Mouse (Mus musculus): ENCODE measurements around the gene H2al2a. TPM values are rescaled to one million over a fixed set of nuclear protein-coding genes. Genes with fewer than 3 reads are reported as not detected.

The H2al2a gene
- polyA plus RNA-seq, 1 experiment from 2014 or later: not detected

- Histone ChIP-seq H3K4me3 (ENCODE audit: control insufficient read depth in 1 of 2, insufficient read depth in 1 of 2, low read depth in 1 of 2, low read length in 2 of 2) (peak overlapping the region in 1 of 2 experiments; percentile 47; a peak in 1 of 4 replicates), H3K9me3 (ENCODE audit: control insufficient read depth, low read length) (no peaks in the 10 kb centered on the region), H3K27ac (replicated peaks in 1 of 2; ENCODE audit: control insufficient read depth in 1 of 2, insufficient read depth in 1 of 2, low read depth in 2 of 2, low read length in 2 of 2) (no peak overlapping the region), H3K4me2 (ENCODE audit: low read length) (peak overlapping the region; percentile 81), H3K4me1 (ENCODE audit: control insufficient read depth in 2 of 2, insufficient read depth in 2 of 2, low read length in 2 of 2) (peaks cover 9 to 16% of the 10 kb centered on the region in 2 experiments), H3K27me3 (ENCODE audit: control insufficient read depth, insufficient read depth, low read length) (no peaks in the 10 kb centered on the region), H3K36me3 (ENCODE audit: control insufficient read depth, insufficient read depth, low read length) (no peaks in the 10 kb centered on the region), H3K9ac (ENCODE audit: low read length) (peak overlapping the region; percentile 80)
- ATAC-seq (ENCODE audit: insufficient number of reproducible peaks, insufficient read depth, low FRiP score, low read depth): no peak
- WGBS: 69% methylated on average over 5 of the region's 5 CpGs
Observed at GRCm38 (mm10) chr2:18032538-18032895, 35.8 kb upstream of the H2al2a start.

- Histone ChIP-seq H3K27ac (replicated peaks in 1 of 2; ENCODE audit: control insufficient read depth in 1 of 2, insufficient read depth in 1 of 2, low read depth in 2 of 2, low read length in 2 of 2) (peak overlapping the region in 1 of 2 experiments; percentile 2; a peak in 1 of 4 replicates), H3K4me3 (ENCODE audit: control insufficient read depth in 1 of 2, insufficient read depth in 1 of 2, low read depth in 1 of 2, low read length in 2 of 2) (peak overlapping the region; percentile 46 to 47), H3K27me3 (ENCODE audit: control insufficient read depth, insufficient read depth, low read length) (no peaks in the 10 kb centered on the region), H3K9ac (ENCODE audit: low read length) (peak overlapping the region; percentile 80), H3K9me3 (ENCODE audit: control insufficient read depth, low read length) (no peaks in the 10 kb centered on the region), H3K4me2 (ENCODE audit: low read length) (peak overlapping the region; percentile 81), H3K36me3 (ENCODE audit: control insufficient read depth, insufficient read depth, low read length) (no peaks in the 10 kb centered on the region), H3K4me1 (ENCODE audit: control insufficient read depth in 2 of 2, insufficient read depth in 2 of 2, low read length in 2 of 2) (peaks cover 6 to 14% of the 10 kb centered on the region in 2 experiments)
- WGBS: 2% methylated on average over 27 of the region's 34 CpGs
- ATAC-seq (ENCODE audit: insufficient number of reproducible peaks, insufficient read depth, low FRiP score, low read depth): no peak
Observed at GRCm38 (mm10) chr2:18031831-18032537, 35.2 kb upstream of the H2al2a start.

- H3K4me3 ChIP-seq (ENCODE audit: control insufficient read depth in 1 of 2, insufficient read depth in 1 of 2, low read depth in 1 of 2, low read length in 2 of 2): peak overlapping the region; percentile 46 to 47
- H3K4me2 ChIP-seq (ENCODE audit: low read length): peak overlapping the region; percentile 81
- no peaks in the 10 kb centered on the region for H3K36me3 ChIP-seq (ENCODE audit: control insufficient read depth, insufficient read depth, low read length)
- H3K9me3 ChIP-seq (ENCODE audit: control insufficient read depth, low read length): no peaks in the 10 kb centered on the region
- no peaks in the 10 kb centered on the region for H3K27me3 ChIP-seq (ENCODE audit: control insufficient read depth, insufficient read depth, low read length)
- H3K9ac ChIP-seq (ENCODE audit: low read length): peak overlapping the region; percentile 80
- ATAC-seq (ENCODE audit: insufficient number of reproducible peaks, insufficient read depth, low FRiP score, low read depth): no peak
- 4% methylated on average over 26 of the region's 26 CpGs for WGBS
- H3K27ac ChIP-seq (replicated peaks in 1 of 2; ENCODE audit: control insufficient read depth in 1 of 2, insufficient read depth in 1 of 2, low read depth in 2 of 2, low read length in 2 of 2): peak overlapping the region in 1 of 2 experiments; percentile 2; a peak in 1 of 4 replicates
- H3K4me1 ChIP-seq (ENCODE audit: control insufficient read depth in 2 of 2, insufficient read depth in 2 of 2, low read length in 2 of 2): peaks cover 8 to 14% of the 10 kb centered on the region in 2 experiments
Observed at GRCm38 (mm10) chr2:18031271-18031821, 34.6 kb upstream of the H2al2a start.

GRCm38 (mm10) chr2:18030581-18030980 is 33.8 kb upstream of the H2al2a start:
- 58% methylated on average over 8 of the region's 8 CpGs for WGBS
- no peak for ATAC-seq (ENCODE audit: insufficient number of reproducible peaks, insufficient read depth, low FRiP score, low read depth)
- Histone ChIP-seq H3K9me3 (ENCODE audit: control insufficient read depth, low read length) (no peaks in the 10 kb centered on the region), H3K27me3 (ENCODE audit: control insufficient read depth, insufficient read depth, low read length) (no peaks in the 10 kb centered on the region), H3K9ac (ENCODE audit: low read length) (0 out of 2 replicates have a peak overlapping the region, but pooled peaks have one; percentile 8), H3K36me3 (ENCODE audit: control insufficient read depth, insufficient read depth, low read length) (no peaks in the 10 kb centered on the region), H3K27ac (replicated peaks in 1 of 2; ENCODE audit: control insufficient read depth in 1 of 2, insufficient read depth in 1 of 2, low read depth in 2 of 2, low read length in 2 of 2) (no peak overlapping the region), H3K4me2 (ENCODE audit: low read length) (peak overlapping the region; percentile 81), H3K4me3 (ENCODE audit: control insufficient read depth in 1 of 2, insufficient read depth in 1 of 2, low read depth in 1 of 2, low read length in 2 of 2) (peak overlapping the region in 1 of 2 experiments; percentile 47; a peak in 1 of 4 replicates), H3K4me1 (ENCODE audit: control insufficient read depth in 2 of 2, insufficient read depth in 2 of 2, low read length in 2 of 2) (peaks cover 8 to 14% of the 10 kb centered on the region in 2 experiments)

- WGBS: 85% methylated on average over 7 of the region's 7 CpGs
- Histone ChIP-seq H3K9ac (ENCODE audit: low read length) (no peak overlapping the region), H3K4me1 (ENCODE audit: control insufficient read depth in 2 of 2, insufficient read depth in 2 of 2, low read length in 2 of 2) (peaks cover 8 to 14% of the 10 kb centered on the region in 2 experiments), H3K4me3 (ENCODE audit: control insufficient read depth in 1 of 2, insufficient read depth in 1 of 2, low read depth in 1 of 2, low read length in 2 of 2) (no peak overlapping the region), H3K9me3 (ENCODE audit: control insufficient read depth, low read length) (no peaks in the 10 kb centered on the region), H3K36me3 (ENCODE audit: control insufficient read depth, insufficient read depth, low read length) (no peaks in the 10 kb centered on the region), H3K27me3 (ENCODE audit: control insufficient read depth, insufficient read depth, low read length) (no peaks in the 10 kb centered on the region), H3K4me2 (ENCODE audit: low read length) (0 out of 2 replicates have a peak overlapping the region, but pooled peaks have one; percentile 96), H3K27ac (replicated peaks in 1 of 2; ENCODE audit: control insufficient read depth in 1 of 2, insufficient read depth in 1 of 2, low read depth in 2 of 2, low read length in 2 of 2) (no peak overlapping the region)
- ATAC-seq (ENCODE audit: insufficient number of reproducible peaks, insufficient read depth, low FRiP score, low read depth): no peak
Observed at GRCm38 (mm10) chr2:18029656-18030055, 32.9 kb upstream of the H2al2a start.

GRCm38 (mm10) chr2:18028140-18029021 is 31.6 kb upstream of the H2al2a start:
- Histone ChIP-seq H3K27ac (replicated peaks in 1 of 2; ENCODE audit: control insufficient read depth in 1 of 2, insufficient read depth in 1 of 2, low read depth in 2 of 2, low read length in 2 of 2) (peak overlapping the region; percentile 95 to 99), H3K4me3 (ENCODE audit: control insufficient read depth in 1 of 2, insufficient read depth in 1 of 2, low read depth in 1 of 2, low read length in 2 of 2) (peak overlapping the region; percentile 50 to 76), H3K9ac (ENCODE audit: low read length) (peak overlapping the region; percentile 96), H3K9me3 (ENCODE audit: control insufficient read depth, low read length) (no peaks in the 10 kb centered on the region), H3K4me1 (ENCODE audit: control insufficient read depth in 2 of 2, insufficient read depth in 2 of 2, low read length in 2 of 2) (peaks cover 8 to 14% of the 10 kb centered on the region in 2 experiments), H3K27me3 (ENCODE audit: control insufficient read depth, insufficient read depth, low read length) (no peaks in the 10 kb centered on the region), H3K4me2 (ENCODE audit: low read length) (peak overlapping the region; percentile 96), H3K36me3 (ENCODE audit: control insufficient read depth, insufficient read depth, low read length) (no peaks in the 10 kb centered on the region)
- WGBS: under 1% methylated on average over 61 of the region's 61 CpGs
- peak; percentile 81 for ATAC-seq (ENCODE audit: insufficient number of reproducible peaks, insufficient read depth, low FRiP score, low read depth)

- no peaks in the 10 kb centered on the region for H3K36me3 ChIP-seq (ENCODE audit: control insufficient read depth, insufficient read depth, low read length)
- H3K4me1 ChIP-seq (ENCODE audit: control insufficient read depth in 2 of 2, insufficient read depth in 2 of 2, low read length in 2 of 2): peaks cover 7 to 8% of the 10 kb centered on the region in 2 experiments
- H3K9me3 ChIP-seq (ENCODE audit: control insufficient read depth, low read length): no peaks in the 10 kb centered on the region
- ATAC-seq (ENCODE audit: insufficient number of reproducible peaks, insufficient read depth, low FRiP score, low read depth): peak; percentile 88
- under 1% methylated on average over 44 of the region's 44 CpGs for WGBS
- H3K4me3 ChIP-seq (ENCODE audit: control insufficient read depth in 1 of 2, insufficient read depth in 1 of 2, low read depth in 1 of 2, low read length in 2 of 2): peak overlapping the region; percentile 50 to 76
- peak overlapping the region; percentile 96 for H3K9ac ChIP-seq (ENCODE audit: low read length)
- H3K4me2 ChIP-seq (ENCODE audit: low read length): peak overlapping the region; percentile 96
- H3K27ac ChIP-seq (replicated peaks in 1 of 2; ENCODE audit: control insufficient read depth in 1 of 2, insufficient read depth in 1 of 2, low read depth in 2 of 2, low read length in 2 of 2): peak overlapping the region; percentile 95 to 99
- no peaks in the 10 kb centered on the region for H3K27me3 ChIP-seq (ENCODE audit: control insufficient read depth, insufficient read depth, low read length)
Observed at GRCm38 (mm10) chr2:18027448-18028139, 30.8 kb upstream of the H2al2a start.
